Mouse (Mus musculus) gastrocnemius, postnatal 36 days (tissue): ENCODE results near the gene Gm10277. TPM values are rescaled to one million over a fixed set of nuclear protein-coding genes. Genes with fewer than 3 reads are reported as not detected.

Source experiments
- DNase-seq, 2 experiments: peaks; one replicate each; pipeline ENCODE4 v3.0.0; 2022
- intact Hi-C: fragments of 180-260 bp; cut with DNase I; formaldehyde crosslinking; loops from one replicate; pipeline ENCODE4 v1.15.1; 2025
- total RNA-seq, 2 experiments: library from RNA; stranded (reverse); gene quantifications; 2 replicates each; pipeline ENCODE4 v1.2.3; 2021

Gene Gm10277
- total RNA-seq, 2 experiments from 2014 or later: not detected

DNA sequence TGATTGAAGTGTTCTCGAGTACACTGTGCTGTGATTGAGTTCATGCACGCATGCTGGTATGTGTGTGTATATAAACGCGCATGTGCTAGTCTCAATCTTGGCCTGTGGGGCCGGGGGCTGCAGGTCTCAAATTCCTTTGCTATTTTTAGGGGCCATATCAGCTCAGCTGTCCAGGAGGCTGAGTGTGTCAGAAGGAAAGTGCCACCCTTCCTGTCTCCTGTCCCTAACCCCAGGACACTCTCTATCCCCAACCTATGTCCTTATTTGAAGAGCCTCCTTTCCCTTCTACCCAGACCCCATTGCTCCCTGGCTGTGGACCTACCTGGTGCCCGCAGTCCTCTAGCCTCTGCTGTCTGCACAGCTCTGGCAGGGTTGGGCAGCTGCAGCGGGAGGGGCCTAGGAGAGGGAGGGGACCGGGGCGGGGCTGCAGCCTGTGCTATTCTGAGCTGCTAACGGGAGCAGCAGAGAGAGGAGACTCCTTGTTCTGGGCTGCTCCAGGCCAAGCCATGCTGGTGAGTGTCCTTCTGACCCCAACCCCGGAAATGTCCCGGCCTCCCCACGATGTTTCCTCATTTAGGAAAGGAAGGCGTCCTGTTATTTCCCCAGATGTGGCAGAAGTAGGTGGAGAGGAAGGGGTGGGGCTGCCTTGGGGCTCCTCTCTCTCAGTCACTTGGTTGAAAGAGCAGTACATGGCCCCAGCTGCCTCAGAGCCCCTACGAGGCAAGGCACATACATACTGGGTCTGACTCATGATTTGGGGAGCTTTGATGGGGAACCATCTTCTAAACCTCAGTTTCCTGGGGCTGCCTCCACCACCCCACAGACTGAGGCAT is 13.5 kb upstream of the Gm10277 start:
- peak; percentile 70 to 79 for DNase-seq
- intact Hi-C loops: no loop called here

DNA sequence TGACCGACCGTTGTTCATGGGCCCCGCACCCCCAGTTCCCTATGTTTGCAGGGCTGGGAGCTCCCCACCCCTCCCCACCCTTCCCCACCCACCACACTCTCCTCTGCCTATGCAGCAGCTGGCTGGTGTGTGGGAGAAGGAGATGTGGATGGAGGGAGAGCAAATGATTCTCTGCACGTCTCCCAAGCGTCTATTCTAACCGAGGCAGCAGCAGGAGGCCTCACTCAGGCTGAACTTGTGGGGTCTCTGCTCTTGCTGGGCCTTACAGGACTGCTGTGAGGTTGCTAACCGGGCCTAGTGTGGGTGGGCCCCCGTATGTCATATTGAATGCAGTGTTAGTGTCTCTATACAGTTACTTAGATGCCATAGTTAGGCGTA is 12.9 kb upstream of the Gm10277 start:
- intact Hi-C loops: no loop called here
- no peak for DNase-seq

DNA sequence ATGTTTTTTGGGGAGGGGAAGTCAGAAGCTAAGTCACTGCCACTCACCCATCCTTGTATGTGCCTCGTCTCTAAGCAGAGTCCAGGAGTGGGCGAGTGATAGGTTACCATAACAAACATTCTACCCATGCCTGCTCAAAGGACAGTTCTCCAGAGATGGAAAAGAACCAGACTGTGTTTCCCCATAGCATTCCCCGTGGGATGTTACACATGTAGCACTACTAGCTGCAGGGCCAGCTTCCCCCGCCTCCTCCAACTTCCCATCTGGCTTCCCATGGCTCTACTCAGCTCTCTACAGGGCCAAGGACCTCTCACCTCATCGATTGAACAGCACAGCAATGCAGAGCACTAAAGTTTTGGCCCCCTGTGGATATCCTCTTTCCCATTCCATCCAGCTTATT is 7.7 kb upstream of the Gm10277 start:
- DNase-seq: no peak
- intact Hi-C loops: no loop called here

DNA sequence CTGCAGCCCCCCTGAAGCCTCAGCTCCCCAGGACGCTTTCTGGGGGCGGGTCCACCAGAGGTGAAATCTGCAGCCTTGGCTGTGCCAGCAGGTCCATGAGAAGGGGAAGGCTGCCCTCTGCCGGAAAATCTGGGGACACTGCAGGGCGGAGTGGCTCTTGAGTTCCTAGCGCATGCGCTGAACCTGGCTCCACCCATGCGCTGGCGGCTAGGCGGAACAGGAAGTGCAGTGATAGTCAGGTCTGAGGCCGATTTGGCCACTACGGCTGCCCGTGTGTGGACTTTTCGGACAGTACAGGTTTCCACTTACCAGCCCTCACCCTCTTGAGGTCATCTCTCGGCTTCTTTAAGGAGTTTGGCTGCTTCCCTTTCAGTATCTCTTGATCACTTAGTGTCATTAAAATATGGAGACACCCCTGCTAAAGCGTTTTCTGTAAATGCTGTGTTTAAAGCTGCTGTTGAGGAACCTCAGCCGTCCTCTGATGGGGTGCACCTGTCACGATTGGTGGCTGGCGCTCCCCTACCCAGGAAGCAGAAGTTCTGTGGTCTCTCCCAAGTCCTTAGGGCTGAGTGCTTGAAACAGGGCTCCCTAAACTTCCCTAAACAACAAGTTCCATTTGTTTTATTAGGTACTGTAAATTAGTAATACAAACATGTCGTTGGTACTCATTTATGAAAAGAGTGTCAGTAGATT is 5.8 kb upstream of the Gm10277 start:
- intact Hi-C loops: loop anchor here (2.0 kb wide), 1 partner anchor 29 kb away; no protein-coding TSS in a partner anchor
- DNase-seq: peak; percentile 95

DNA sequence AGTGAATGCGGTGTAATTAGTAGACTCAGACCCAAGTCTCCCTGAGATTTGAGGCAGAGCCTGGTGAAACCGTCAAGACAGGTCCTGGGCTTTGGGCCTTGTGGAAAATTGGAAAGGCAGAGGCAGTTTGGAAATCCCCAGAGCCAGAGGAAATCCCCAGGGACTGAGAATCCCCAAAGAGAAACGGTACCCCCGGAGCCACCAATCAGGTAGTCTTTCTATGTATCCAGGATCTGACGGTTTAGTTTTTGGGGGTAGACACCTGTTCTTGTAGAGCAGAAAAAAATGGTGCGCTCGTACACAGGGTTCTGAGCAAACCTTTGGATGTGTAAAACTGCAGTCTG is 5.0 kb upstream of the Gm10277 start:
- intact Hi-C loops: loop anchor here (2.0 kb wide), 1 partner anchor 28 kb away; no protein-coding TSS in a partner anchor
- DNase-seq: no peak

DNA sequence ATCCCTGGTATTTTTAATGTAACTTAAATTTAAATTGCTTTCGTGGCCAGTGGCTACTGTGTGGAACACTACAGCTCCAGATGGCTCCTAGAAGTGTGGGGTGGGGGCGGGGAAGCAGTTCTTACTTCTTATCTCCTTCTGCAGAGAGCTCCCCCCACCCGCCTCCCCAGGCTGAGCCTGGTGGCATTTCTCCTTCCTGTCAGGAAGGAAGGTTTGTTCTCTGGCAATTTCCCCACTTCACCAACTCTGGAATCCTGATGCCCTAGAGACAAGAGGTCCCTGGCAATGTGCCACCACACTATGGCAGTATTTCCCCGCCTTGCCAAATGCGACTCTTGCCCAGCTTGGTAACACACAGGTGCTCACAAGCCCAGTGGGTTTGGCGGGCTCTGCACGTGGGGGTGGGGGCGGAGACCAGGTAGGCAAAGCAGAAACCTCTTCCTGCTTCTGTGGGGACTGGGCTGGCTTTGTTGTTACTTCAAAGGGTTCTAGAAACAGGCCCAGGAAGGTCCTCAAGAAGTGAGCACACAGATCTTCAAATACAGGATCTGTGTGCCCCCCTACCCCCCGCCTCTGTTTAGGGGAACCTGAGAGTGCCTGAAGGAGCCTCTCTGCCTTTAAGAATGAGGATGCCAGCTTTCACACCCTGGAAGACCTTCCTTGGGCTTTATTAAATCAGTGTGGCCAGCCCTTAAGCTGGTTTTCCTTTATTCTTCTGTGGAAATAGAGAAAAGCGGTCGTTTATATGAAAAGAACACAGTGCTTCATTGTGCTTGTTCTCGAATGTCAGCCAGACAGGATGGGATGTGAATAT is 4.4 kb upstream of the Gm10277 start:
- DNase-seq: no peak
- intact Hi-C loops: loop anchor here (2.0 kb wide), 2 partner anchors 27 to 51 kb away; no protein-coding TSS in a partner anchor

DNA sequence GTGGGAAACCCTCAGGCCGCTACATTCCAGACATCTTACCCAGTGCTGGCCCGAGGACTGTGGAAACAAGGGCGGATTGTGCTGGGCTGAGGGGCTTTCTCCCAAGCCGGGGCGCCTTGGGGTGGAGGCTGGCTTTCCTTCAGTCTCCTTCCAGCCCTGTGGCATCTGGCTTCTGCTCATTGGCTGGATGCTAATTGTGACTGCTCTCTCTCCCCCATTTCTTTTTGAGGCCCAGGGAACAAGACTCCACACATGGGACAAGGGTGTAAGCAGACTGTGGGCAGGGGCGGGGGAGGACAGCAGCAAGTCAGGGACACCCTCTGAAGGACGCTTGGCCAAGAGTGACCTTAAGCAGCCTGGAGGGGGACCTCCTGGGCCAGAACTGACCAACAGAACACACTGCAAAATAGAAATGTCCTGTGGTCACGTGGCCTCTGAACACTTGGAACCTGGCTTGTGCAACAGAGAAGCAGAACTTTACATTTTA is 3.7 kb upstream of the Gm10277 start:
- no peak for DNase-seq
- intact Hi-C loops: loop anchor here (2.0 kb wide), 1 partner anchor 50 kb away; no protein-coding TSS in a partner anchor

DNA sequence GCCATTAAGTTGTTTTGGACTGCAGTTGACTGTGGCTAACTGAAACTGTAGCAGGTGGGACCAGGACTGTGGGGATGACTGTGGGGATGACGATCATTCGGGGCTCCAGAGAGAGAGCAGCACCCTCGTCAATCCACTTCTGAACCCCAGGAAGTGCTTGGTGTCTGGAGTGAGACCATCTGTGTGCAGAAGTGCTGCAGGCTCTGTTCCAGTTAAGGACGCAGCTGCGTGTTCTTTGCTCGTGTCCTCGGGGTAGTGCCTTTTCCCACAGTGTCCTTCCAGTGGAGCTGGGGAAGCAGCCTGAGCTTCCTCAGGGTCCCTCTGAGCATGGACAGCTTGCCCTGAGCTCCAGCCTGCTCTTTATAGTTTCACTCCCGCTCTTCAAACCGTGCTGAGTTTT is 2.7 kb upstream of the Gm10277 start:
- intact Hi-C loops: loop anchor here (2.0 kb wide), 1 partner anchor 49 kb away; no protein-coding TSS in a partner anchor
- DNase-seq: no peak

DNA sequence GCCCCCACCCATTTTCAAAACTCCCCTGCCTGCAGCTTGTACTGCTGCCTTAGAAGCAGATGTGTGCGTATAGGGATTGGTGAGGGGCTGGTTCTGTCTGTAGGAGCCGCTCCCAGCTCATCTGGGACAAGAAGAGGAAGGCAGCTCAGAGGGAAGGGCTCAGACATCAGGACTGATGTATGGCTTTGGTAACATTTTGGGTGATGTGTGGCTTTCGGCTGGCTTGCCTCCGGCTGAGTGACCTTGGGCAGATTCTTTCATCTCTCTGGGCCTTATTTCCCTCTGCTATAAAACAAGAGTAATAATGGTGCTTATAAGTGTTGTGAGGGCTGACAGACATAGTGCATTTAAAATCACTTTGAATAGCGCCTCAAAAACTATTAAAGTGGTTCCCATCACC is 2.0 kb upstream of the Gm10277 start:
- intact Hi-C loops: no loop called here
- no peak for DNase-seq

DNA sequence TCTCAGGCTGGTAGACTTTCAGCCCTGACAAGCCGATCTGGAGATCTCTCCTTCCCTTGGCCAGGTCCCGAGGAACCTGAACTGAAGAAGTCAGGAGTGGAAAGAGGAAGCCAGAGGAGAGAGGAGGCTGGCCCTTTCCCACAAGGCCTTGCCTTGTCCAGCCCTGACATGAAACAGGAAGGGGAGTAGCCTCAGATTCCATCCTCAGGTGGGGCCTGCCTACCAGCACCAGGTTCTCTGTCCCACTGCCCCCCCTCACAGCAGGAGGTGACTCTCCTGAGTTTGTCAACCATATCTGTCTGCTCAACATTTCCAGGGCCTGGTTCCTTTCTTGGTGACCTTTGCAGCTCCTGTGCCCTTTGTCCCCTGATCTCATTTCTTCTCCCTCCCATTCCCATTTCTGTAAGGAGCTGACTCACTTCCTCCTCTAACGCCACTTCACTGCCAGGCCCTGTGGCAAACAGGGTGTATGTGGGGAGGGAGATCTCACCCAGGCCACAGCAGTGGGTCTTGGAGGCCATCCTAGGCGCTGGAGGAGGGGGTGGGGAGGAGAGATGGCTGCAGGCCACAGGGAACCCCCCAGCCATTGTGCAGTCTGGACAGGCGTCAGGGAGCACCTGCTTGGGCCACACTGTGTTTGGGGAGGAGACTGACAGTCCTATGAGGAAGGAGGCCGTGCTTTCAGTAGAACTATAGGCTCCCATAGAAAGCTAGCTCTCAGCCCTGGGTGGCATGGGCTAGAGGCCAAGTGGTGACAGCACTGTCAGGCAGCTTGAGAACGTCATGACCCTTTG is 1.6 kb downstream of the Gm10277 start:
- intact Hi-C loops: no loop called here
- DNase-seq: no peak

DNA sequence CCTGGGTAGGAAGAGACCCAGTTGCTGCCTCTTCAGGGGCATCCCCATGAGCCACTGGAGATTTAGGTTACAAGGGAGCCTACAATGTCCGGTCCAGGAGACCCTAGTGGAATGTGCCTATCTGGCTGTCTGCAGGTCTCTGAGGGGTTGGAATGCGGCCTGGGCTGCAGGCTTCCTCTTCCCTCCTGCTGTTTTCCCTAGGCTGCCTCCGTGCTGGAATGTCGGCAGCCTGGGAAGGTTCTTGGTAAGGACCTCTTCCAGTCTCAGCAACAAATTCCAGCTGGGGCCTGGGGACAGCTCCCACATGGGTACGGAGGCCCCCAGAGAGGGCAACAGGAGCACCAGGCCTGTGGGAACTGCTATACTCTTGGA is 2.2 kb downstream of the Gm10277 start:
- no peak for DNase-seq
- intact Hi-C loops: no loop called here

DNA sequence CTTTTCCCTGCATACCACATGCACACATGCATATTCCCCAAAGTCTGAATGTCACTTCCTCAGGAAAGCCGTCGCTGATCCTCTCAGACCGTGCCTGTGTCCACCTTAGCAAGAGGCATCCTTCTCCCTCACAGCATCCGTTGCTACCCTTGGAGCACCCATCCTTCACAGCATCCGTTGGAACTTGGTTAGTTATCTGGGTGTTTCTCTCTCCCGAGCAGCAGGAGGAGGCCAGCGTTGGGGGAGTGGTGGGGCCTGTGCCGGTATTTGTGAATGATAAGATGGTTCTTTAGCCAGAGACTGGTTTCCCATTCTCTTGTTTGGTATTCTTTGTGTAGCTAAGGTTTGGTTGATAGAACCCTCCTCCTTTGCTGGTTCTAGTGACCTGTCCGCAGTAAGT is 2.7 kb downstream of the Gm10277 start:
- intact Hi-C loops: no loop called here
- no peak for DNase-seq

DNA sequence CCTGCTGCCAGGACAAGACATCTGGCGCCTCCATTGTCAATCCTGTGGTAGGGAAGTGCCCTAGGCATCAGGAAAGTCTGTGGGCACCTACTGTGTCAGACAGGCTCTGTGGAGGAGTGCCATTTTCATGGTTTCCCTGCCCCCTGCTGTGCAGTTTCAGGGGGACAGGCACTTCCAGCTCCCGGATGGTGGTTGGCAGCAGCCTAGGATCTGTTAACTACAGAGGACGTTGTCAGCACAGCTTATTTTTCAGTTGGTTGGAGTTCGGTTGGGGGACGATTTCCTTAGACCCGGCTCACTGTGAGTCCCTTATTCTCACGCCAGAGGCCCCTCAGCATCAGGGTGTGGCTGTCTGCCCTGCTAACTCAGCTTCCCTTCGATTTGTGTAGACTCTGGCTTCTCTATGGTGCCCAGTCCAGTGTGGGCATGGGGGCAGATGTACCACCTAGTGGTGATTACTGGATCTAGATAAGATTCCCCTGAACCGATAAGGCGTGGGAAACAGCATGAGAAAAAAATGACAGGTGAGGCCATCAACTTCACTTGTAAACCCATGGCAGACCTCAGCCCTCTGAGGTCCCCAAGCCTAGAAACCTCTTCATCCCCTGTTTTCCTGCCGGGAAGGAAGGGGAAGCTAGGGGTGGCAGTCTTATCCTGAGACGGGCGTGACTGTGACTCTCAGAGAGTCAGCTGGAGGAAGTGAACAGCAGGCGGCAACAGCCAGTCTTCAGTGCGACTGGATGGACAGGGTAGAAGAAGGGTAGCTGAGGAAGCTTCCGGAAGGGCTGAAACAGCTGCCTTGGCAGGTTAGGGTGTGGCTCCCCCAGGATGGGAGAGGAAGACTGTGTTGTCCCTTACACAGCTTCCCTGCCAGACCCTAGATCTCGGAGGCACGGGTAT is 3.5 kb downstream of the Gm10277 start:
- intact Hi-C loops: no loop called here
- DNase-seq: no peak

DNA sequence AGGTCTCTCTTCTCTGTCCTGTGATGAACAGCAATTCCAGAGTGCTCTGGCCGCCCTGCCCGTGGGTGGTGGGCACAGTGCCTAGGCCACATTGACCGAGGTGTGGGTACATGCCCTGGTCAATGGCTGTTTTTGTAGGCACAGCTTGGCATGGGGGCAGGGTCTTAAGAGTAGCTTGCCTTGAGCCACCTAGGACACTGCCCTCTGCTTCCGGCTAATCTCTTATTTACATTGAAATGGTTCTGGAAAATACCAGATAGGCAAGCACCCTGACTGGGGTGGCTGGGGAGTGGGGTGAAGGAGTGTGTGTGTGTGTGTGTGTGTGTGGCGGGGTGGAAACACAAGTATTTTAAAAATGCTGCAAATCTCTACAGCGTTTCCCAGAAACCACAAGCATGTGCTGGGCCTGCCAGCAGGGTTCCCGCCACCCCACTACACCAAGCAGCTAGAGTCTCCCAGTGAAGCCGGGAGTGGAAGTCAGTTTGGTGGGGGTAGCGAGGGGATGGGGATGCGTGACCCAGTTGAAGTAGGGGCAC is 4.3 kb downstream of the Gm10277 start:
- intact Hi-C loops: no loop called here
- no peak for DNase-seq

DNA sequence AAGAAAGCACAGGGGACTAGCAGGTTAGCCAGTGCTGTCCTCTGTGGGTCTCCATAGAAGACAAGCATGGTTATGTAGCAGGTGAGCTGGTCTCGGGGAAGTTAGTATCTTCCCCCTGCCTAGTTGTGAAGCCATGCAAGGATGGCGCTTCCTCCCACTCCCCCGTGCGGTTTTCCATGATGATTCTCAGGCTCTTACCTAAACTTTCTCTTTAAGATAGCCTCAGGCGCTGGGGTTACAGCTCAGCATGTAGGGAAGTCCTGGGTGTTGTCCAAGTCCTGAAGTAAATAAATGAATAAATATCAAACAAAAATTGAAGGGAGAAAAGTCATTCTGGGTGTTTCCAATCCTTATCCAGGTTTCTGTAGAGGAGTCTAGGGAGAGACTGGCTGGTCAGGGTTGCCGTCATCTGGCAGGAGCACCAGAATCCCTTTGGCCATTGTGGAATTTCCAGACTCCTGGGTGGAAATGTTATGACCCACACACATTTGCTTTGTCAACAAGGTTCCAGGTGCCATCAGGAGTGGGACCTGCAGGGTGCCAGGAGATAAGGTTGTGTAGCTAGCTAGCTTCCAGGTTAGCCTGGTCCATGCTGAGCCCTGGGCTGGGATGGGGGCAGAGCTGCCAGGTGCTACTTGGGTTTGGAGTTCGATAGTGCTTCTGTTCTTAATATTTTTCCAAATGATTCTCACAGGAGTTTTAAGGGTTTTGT is 5.3 kb downstream of the Gm10277 start:
- intact Hi-C loops: no loop called here
- DNase-seq: no peak

DNA sequence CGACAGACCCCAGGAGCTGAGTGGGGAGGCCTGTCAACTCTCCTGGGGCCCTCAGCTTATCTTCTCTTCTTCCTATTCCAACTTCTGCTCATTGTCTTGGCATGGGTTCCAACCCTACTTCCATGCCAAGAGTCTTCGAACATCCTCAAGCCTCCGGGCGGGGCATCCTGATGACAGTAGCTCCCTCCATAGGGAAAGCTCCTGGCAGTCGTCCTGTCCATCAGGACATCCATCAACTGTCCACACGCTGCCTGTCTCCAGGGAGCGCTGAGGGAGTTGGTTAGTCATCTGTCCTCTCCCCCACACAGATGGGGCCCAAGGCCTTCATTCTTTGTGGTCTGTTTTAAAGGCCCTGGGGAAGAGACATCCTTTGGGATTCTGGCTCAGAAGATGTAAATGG is 6.5 kb downstream of the Gm10277 start:
- intact Hi-C loops: no loop called here
- no peak for DNase-seq

DNA sequence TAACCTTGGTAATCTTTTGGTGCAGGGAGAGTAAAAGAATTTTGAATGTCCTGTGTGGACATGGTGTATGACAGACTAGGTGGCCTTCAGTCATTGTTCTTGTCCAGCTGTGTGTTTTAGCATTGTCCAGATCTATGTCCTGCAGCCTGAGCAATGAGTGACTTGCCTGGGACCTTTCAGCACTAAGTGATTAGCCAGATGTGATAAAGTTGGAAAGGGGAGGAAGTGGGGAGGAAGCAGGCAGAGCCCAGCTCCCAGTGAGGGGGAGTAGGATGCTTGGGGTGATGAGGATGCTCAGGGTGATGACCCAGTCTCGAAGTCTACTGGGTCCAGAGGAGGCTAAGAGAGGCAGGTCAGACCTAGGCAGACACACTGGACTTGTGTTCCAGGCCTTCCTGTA is 8.3 kb downstream of the Gm10277 start:
- intact Hi-C loops: no loop called here
- DNase-seq: no peak

DNA sequence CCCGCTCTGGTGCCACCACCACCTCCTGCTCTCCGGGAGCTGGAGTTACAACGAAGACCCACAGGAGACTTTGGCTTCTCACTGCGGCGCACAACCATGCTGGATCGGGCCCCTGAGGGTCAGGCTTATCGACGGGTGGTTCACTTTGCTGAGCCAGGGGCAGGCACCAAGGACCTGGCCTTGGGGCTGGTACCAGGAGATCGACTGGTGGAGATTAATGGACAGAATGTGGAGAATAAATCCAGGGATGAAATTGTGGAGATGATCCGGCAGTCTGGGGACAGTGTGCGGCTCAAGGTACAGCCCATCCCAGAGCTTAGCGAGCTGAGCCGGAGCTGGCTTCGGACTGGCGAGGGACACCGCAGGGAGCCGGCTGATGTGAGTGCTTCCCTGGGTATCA is 9.6 kb downstream of the Gm10277 start:
- intact Hi-C loops: no loop called here
- DNase-seq: no peak
